Mouse (Mus musculus) CH12.LX (cell line): ENCODE measurements around the gene Zranb2. TPM values are rescaled to one million over a fixed set of nuclear protein-coding genes. Genes with fewer than 3 reads are reported as not detected.

Experiments
- DNase-seq: peaks from one replicate; pipeline ENCODE4 v3.0.0-alpha.2; 2013; ENCODE audit errors: extremely low read depth
- H3K27ac ChIP-seq: 2 replicates; pipeline ENCODE4 v1.5.1; 2012; ENCODE audit warnings: low read depth, mild to moderate bottlenecking, control low read depth, moderate library complexity; ENCODE audit not compliant: insufficient read depth
- H3K27me3 ChIP-seq: replicated peaks from 2 replicates; pipeline ENCODE3; 2012; ENCODE audit warnings: inconsistent platforms
- H3K36me3 ChIP-seq, 2 experiments: replicated peaks in 1 of 2; 2 replicates each; pipeline versions ENCODE3 to v1.6.1; 2012; ENCODE audit warnings: inconsistent platforms in 1 of 2, low read length in 1 of 2, mild to moderate bottlenecking in 1 of 2, mixed read lengths in 1 of 2, moderate library complexity in 1 of 2; ENCODE audit not compliant: control insufficient read depth in 1 of 2, insufficient read depth in 1 of 2
- H3K4me1 ChIP-seq, 2 experiments: 2 replicates each; pipeline ENCODE4 v1.6.1; 2012; ENCODE audit warnings: inconsistent platforms in 1 of 2, moderate library complexity in 1 of 2; ENCODE audit not compliant: insufficient read depth in 2 of 2, control insufficient read depth in 1 of 2
- H3K4me2 ChIP-seq: 2 replicates; pipeline ENCODE4 v1.6.1; 2012; ENCODE audit warnings: low read depth, mild to moderate bottlenecking, control low read depth; ENCODE audit not compliant: poor library complexity, insufficient read depth, severe bottlenecking
- H3K4me3 ChIP-seq, 3 experiments: fragments of 150-350 bp in 1 of 3; sonication (generic) in 1 of 3; replicated peaks in 1 of 3; 2 replicates each; pipeline versions ENCODE3 to v1.5.1; 2011 to 2012; ENCODE audit warnings: low read depth in 2 of 3, low read length in 2 of 3, mild to moderate bottlenecking in 2 of 3, moderate library complexity in 2 of 3, control low read depth in 1 of 3, improper control_type of control experiment in 1 of 3, inconsistent platforms in 1 of 3, mixed read lengths in 1 of 3; ENCODE audit not compliant: poor library complexity in 1 of 3
- H3K79me2 ChIP-seq: replicated peaks from 2 replicates; pipeline ENCODE4 v1.6.1; 2012; ENCODE audit warnings: mild to moderate bottlenecking, moderate library complexity; ENCODE audit not compliant: control insufficient read depth, poor library complexity, insufficient read depth, severe bottlenecking; ENCODE audit errors: extremely low read depth
- H3K9ac ChIP-seq: 2 replicates; pipeline ENCODE4 v1.6.1; 2012; ENCODE audit warnings: low read depth, mild to moderate bottlenecking, control low read depth, moderate library complexity; ENCODE audit not compliant: insufficient read depth
- H3K9me3 ChIP-seq: replicated peaks from 2 replicates; pipeline ENCODE3; 2012; ENCODE audit warnings: low read length, inconsistent platforms, mixed read lengths
- CTCF ChIP-seq, 2 experiments: IDR thresholded peaks in 1 of 2; conservative IDR thresholded peaks in 1 of 2; 2 replicates each; pipeline ENCODE4 v1.5.1; 2011 to 2012; ENCODE audit warnings: low read depth in 2 of 2, low read length in 2 of 2, improper control_type of control experiment in 1 of 2, inconsistent platforms in 1 of 2, mild to moderate bottlenecking in 1 of 2, moderate library complexity in 1 of 2
- ETS1 ChIP-seq: conservative IDR thresholded peaks from 2 replicates; pipeline ENCODE4 v1.6.1; 2012; ENCODE audit warnings: low read depth, mild to moderate bottlenecking, inconsistent platforms, low read length, improper control_type of control experiment, moderate library complexity
- JUN ChIP-seq: IDR thresholded peaks from 2 replicates; pipeline ENCODE4 v1.6.1; 2011; ENCODE audit warnings: low read depth, mild to moderate bottlenecking, low read length, improper control_type of control experiment, moderate library complexity; ENCODE audit not compliant: insufficient read depth
- JUND ChIP-seq: conservative IDR thresholded peaks from 2 replicates; pipeline ENCODE4 v1.6.1; 2011; ENCODE audit warnings: low read depth, low read length, improper control_type of control experiment
- KAT2A ChIP-seq: IDR thresholded peaks from 2 replicates; pipeline ENCODE4 v1.6.1; 2012; ENCODE audit warnings: low read length, improper control_type of control experiment, inconsistent platforms; ENCODE audit not compliant: insufficient replicate concordance
- MAFK ChIP-seq: IDR thresholded peaks from 2 replicates; pipeline ENCODE4 v1.6.1; 2011; ENCODE audit warnings: low read length, improper control_type of control experiment; ENCODE audit not compliant: insufficient replicate concordance
- MAZ ChIP-seq: IDR thresholded peaks from 2 replicates; pipeline ENCODE4 v1.6.1; 2012; ENCODE audit warnings: low read depth, mild to moderate bottlenecking, inconsistent platforms, low read length, improper control_type of control experiment, moderate library complexity
- MEF2A ChIP-seq: IDR thresholded peaks from 2 replicates; pipeline ENCODE4 v1.6.1; 2014; ENCODE audit warnings: low read depth, mild to moderate bottlenecking, inconsistent platforms, low read length, improper control_type of control experiment, borderline replicate concordance
- MXI1 ChIP-seq: IDR thresholded peaks from 2 replicates; pipeline ENCODE4 v1.6.1; 2011; ENCODE audit warnings: mild to moderate bottlenecking, low read depth, low read length, improper control_type of control experiment
- NELFE ChIP-seq: IDR thresholded peaks from 2 replicates; pipeline ENCODE4 v1.6.1; 2011; ENCODE audit warnings: low read depth, low read length, improper control_type of control experiment
- PAX5 ChIP-seq: IDR thresholded peaks from 2 replicates; pipeline ENCODE4 v1.6.1; 2012; ENCODE audit warnings: low read length, inconsistent platforms, mixed read lengths
- RAD21 ChIP-seq: IDR thresholded peaks from 2 replicates; pipeline ENCODE4 v1.6.1; 2011; ENCODE audit warnings: low read depth, mild to moderate bottlenecking, low read length, improper control_type of control experiment, moderate library complexity
- SMC3 ChIP-seq: IDR thresholded peaks from 2 replicates; pipeline ENCODE4 v1.6.1; 2011; ENCODE audit warnings: low read depth, low read length, improper control_type of control experiment
- TCF12 ChIP-seq: IDR thresholded peaks from 2 replicates; pipeline ENCODE4 v1.6.1; 2014; ENCODE audit warnings: low read depth, mild to moderate bottlenecking, inconsistent platforms, low read length, improper control_type of control experiment
- UBTF ChIP-seq: IDR thresholded peaks from 2 replicates; pipeline ENCODE4 v1.6.1; 2012; ENCODE audit warnings: low read depth, mild to moderate bottlenecking, inconsistent platforms, low read length, improper control_type of control experiment, moderate library complexity
- USF2 ChIP-seq: conservative IDR thresholded peaks from 2 replicates; pipeline ENCODE4 v1.6.1; 2011; ENCODE audit warnings: low read depth, low read length, improper control_type of control experiment
- ZMIZ1 ChIP-seq: IDR thresholded peaks from 2 replicates; pipeline ENCODE4 v1.6.1; 2012; ENCODE audit warnings: low read depth, mild to moderate bottlenecking, inconsistent platforms, low read length, improper control_type of control experiment
- ZNF384 ChIP-seq: IDR thresholded peaks from 2 replicates; pipeline ENCODE4 v1.6.1; 2012; ENCODE audit warnings: low read depth, low read length, improper control_type of control experiment, inconsistent platforms
- dilution Hi-C: fragments of 300-500 bp; cut with MboI; formaldehyde crosslinking; loops from 2 replicates; pipeline ENCODE4 v1.14.3; 2020; ENCODE audit warnings: low sequenced_read_pairs; ENCODE audit not compliant: extremely low pct_unique_long_range_greater_than_20kb, extremely low pct_ligation_motif_present
- in situ Hi-C: fragments of 300-500 bp; cut with MboI; formaldehyde crosslinking; loops from 3 replicates; pipeline ENCODE4 v1.14.3; 2019; ENCODE audit warnings: low sequenced_read_pairs, low pct_ligation_motif_present, low pct_unique_long_range_greater_than_20kb, mixed read lengths
- polyA plus RNA-seq: library from polyadenylated mRNA; unstranded; fragments of >175 nt; gene quantifications from 2 replicates; pipeline ENCODE4 v1.2.1, GENCODE M21; 2012; ENCODE audit warnings: low read depth; ENCODE audit not compliant: insufficient read length
- total RNA-seq, 2 experiments: library from RNA; depleted of rRNA; stranded (reverse); fragments of 300-350 nt in 1 of 2; fragments of >200 nt in 1 of 2; gene quantifications; 2 replicates each; pipeline ENCODE4 v1.2.3; 2012 to 2014

Gene Zranb2
- total and polyA plus RNA-seq, 3 experiments, result 87.5 to 346 (median 240) TPM

DNA sequence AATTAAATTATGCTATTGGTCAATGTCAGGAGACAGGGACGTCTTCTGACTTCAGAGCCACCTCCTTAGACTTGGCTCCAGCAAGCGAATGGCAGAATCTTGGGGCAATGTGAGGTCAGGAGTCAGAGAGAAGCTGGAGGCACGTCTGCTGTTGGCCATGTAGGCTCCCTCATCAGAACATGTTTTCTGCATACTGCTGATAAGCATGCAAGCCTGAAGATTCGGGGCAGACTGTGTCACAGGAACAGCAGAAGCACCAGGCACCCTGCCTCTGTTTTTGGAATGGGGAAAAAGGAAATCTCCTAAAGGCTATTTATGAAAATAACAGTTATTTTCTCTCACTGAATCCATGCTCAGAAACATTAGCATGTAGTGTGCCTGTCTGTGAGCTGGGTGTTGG, 46.3 kb downstream of the Zranb2 start:
- no peak overlapping the region for H3K27ac ChIP-seq

DNA sequence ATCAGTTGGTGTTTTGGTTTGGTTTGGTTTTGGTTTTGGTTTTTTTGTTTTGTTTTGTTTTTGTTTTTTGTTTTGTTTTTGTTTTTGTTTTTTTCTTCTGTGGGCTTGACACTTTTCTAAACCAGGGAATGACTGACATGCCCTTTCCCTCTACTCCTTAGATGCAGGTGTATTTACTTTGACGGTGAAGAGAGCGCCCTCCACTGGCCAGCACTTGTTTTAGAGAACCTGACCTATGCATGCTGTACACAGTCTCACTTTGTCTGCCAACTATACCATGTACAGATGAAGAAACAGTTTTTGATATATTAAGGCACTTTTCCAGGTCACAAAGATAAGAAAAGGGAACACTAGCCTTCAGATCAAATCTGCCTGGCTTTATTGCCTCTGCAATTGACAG, 47.8 kb downstream of the Zranb2 start:
- DNase-seq, result peak; percentile 19
- Histone ChIP-seq H3K4me3 (no peak overlapping the region), H3K9ac (no peak overlapping the region), H3K79me2 (no peaks in the 10 kb centered on the region), H3K36me3 (no peaks in the 10 kb centered on the region), H3K27me3 (no peaks in the 10 kb centered on the region), H3K9me3 (no peaks in the 10 kb centered on the region), H3K4me2 (peak overlapping the region; percentile 25; the same call in 1 of the 2 replicates), H3K27ac (no peak overlapping the region), H3K4me1 (peaks cover 2 to 20% of the 10 kb centered on the region in 2 experiments; a peak in 2 of 4 replicates)
- in situ Hi-C loops, result no loop called here
- TF ChIP-seq MAZ, result no peak
- TF ChIP-seq MXI1, result no peak
- peak; percentile 30 for TF ChIP-seq RAD21
- peak; percentile 64 to 68 for TF ChIP-seq CTCF (conservative IDR thresholded peaks at IDR 0.05 in 1 of 2, IDR thresholded peaks at IDR 0.05 in 1 of 2; ENCODE audit: low read depth in 2 of 2, low read length in 2 of 2)
- no peak for TF ChIP-seq ETS1
- TF ChIP-seq TCF12, result no peak
- peak; percentile 42 for TF ChIP-seq SMC3
- TF ChIP-seq USF2, result no peak
- TF ChIP-seq ZMIZ1, result no peak
- no peak for TF ChIP-seq PAX5
- TF ChIP-seq NELFE, result no peak
- dilution Hi-C loops, result no loop called here

More for the DNA sequence above, 46.3 kb downstream of the Zranb2 start:
- DNase-seq, result no peak
- Histone ChIP-seq H3K4me1 (peaks cover 0 to 20% of the 10 kb centered on the region in 2 experiments; a peak in 2 of 4 replicates), H3K4me2 (no peak overlapping the region), H3K4me3 (no peak overlapping the region), H3K27me3 (no peaks in the 10 kb centered on the region), H3K9ac (no peak overlapping the region), H3K36me3 (no peaks in the 10 kb centered on the region), H3K79me2 (no peaks in the 10 kb centered on the region), H3K9me3 (no peaks in the 10 kb centered on the region)
- TF ChIP-seq KAT2A, result no peak
- no peak for TF ChIP-seq MAFK
- TF ChIP-seq USF2, result no peak
- TF ChIP-seq MEF2A, result no peak
- TF ChIP-seq JUN, result no peak
- TF ChIP-seq ZNF384, result no peak
- TF ChIP-seq JUND, result no peak
- no peak for TF ChIP-seq UBTF
- in situ Hi-C loops, result no loop called here
- dilution Hi-C loops, result no loop called here
